Mouse (Mus musculus): ENCODE results near the gene Mpzl1.
"Not testable (repeated sequence)": the region's sequence is repeated elsewhere in the genome, so short reads cannot be mapped to it uniquely, and the experiment has no call there.

Mpzl1 gene

DNA sequence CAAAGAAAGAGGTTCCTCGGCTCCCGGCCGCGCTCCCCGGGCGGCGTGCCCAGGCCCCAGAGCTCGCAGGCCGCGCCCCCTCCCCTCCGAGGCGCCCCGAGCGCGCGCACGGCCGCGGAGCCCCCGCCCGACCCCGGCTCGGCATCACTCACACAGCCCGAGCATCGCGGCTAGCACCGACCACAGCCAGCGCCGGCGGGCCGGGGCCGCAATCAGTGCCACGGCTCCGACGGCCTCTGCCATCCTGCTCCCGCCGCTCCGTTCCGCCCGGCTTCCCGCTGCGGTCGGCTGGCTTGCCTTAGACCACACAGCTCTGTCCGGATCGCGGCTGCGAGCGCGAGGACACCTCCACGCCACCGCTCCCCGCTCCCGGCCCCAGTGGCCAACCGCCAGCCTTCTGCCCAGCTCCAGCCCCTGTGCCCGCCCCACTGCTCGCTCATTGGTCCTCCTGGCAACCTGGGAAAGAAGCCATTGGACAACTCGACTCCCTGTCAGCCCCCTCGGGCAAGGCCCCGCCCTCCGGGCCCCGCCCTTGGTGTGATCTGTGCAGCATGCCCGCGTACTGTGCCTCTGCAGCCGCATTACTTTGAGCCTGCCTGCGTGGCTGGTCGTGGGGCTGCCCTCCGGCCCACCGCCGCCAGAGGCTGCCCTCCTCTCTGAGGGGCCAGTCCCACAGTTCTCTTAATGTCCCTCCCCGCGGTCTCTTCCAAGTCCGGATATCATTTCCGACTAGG is at the start of gene Mpzl1:
Mpzl1 (minus strand) TSS at position 388 of the 734 bp plus-strand sequence.
- DNase-seq (ENCODE audit: low spot score): peak; percentile 98

DNA sequence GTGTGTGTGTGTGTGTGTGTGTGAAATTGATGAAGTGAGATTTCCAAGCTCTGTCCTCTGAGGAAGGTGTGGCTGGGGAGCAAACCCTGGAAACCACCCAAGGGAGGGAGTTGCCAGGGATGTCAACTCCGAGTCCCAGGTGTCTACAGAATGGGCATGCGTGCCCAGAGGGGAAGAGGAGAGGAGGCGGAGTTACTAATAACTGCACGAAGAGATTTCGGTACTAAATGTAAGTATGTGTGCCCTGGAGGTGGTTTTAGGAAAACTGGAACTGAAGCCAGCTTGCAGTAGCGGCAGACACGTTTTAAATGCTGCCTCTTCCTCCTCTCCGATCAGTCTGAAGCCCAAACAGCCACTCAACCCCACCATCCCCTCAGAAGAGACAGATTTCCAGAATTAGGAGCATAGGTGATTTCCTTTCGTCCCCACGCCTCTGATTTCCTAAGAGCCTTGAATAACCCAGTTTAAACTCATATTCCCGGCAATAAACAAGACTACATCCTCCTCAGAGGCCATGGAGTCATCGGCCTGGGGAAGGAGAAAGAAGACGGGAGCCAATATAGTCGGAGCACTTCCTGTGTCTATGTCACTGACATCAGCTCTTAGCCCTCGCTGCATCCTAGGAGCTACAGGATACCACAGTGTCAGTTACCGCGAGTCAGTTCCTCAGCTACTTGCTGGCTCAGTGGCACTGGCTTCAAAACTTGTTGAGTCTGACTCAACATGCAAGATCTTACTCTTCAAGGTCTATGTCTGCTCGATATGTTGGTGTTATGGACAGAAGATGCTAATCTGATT is 47.9 kb upstream of the Mpzl1 start:
- DNase-seq (ENCODE audit: low spot score): no peak

GRCm38 (mm10) chr1:165681045-165681794 is 46.9 kb upstream of the Mpzl1 start:
- no peak for DNase-seq (ENCODE audit: low spot score)

DNA sequence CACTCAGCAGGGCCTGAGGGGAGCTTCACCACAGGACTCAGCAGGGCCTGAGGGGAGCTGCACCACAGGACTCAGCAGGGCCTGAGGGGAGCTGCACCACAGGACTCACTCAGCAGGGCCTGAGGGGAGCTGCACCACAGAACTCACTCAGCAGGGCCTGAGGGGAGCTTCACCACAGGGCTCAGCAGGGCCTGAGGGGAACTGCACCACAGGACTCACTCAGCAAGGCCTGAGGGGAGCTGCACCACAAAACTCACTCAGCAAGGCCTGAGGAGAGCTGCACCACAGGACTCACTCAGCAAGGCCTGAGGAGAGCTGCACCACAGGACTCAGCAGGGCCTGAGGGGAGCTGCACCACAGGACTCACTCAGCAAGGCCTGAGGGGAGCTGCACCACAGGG is 45.7 kb upstream of the Mpzl1 start:
- not testable (repeated sequence) for DNase-seq (ENCODE audit: low spot score)

DNA sequence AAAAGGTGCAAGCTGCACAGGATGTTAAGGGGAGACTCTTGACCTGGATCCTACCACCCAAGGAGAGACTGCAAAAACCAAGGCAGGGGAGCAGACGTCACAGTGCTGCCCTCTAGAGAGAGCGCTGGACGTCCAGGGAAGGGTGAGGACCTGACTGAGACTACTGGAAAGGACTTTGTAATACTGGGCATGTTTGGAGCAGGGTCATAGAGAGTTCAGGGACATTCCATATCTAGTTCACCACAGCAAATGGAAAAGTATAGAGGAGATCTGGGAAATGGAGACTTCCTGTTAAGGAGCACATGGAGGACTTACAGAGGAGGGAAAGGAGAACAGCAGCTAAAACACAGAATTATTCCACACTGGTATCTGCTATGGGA is 45.3 kb upstream of the Mpzl1 start:
- DNase-seq (ENCODE audit: low spot score): no peak

GRCm38 (mm10) chr1:165678861-165679617 is 44.7 kb upstream of the Mpzl1 start:
- no peak for DNase-seq (ENCODE audit: low spot score)

DNA sequence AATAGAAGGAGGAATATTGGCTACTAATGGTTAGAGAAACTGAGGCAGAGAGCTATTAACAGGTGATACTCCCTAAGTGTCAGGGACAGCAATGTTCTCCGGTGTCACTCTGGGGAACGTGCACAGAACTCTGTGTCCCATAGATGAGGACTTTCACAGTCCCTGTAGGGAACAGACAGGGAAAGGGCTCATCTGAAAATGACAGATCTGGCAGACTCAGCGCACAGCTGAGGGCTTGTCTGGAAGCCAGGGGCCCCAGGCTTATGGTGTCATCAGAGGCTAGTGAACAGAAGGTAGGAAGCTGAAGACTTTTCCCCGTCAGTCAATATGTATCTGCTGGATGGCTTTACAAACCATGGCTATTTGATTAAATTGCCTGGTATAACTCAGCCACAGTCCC is 43.2 kb upstream of the Mpzl1 start:
- DNase-seq (ENCODE audit: low spot score): no peak

GRCm38 (mm10) chr1:165676993-165677392 is 42.7 kb upstream of the Mpzl1 start:
- no peak for DNase-seq (ENCODE audit: low spot score)

DNA sequence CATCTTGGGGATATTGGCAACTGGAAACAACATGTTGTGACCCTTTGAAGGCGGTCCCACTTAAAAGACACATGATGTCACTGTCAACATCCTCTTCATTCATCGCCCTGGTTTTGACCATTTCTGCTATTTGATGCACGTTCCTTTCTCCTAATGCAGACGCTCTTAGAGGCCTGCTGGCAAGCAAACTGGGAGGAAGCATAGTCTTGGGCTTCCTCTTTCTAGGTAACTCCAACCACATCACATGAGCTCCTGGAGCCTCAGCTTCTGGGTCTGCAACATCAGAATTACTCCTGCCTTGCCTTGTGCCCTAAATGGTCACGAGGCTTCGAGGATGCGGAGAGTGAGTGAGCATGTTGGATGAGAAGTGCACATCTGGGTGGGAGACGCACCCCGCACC is 40.8 kb upstream of the Mpzl1 start:
- DNase-seq (ENCODE audit: low spot score): no peak

DNA sequence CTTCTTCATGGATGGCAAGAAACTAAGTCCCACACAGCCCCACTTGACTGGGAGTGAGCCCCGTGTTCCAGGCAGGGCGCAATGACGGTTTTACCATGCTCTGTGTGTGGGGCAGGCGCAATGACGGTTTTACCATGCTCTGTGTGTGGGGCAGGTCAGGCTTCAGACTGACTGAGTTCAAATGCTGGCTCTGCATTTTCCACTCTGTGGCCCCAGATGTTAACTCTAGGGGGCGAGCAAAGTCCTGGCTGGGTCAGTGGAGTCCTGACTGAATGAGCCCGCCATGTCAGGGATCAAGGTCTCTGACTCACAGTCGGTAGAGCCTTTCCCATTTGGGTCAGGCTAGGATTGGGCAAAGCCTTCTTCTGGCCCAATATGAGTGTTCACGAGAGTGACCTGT is 38.0 kb upstream of the Mpzl1 start:
- no peak for DNase-seq (ENCODE audit: low spot score)

DNA sequence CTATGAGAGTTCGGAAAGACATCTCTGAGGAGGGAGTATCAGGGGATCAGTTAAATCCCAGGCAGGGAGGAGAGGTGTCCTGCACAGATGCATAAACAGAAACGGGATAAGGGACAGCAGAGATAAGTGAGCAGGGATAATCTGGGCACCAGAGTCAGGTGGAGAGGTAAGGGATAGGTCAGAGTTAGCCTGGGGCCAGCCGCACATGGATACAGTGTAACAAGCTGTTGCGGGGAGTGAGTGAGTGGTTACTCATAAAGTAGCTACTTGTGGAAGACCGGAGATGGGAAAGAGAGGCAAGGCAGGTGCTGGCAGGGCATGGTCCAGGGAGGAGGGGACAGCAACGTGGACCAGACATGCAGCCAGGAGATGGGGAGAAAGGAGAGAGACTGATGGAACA is 35.7 kb upstream of the Mpzl1 start:
- no peak for DNase-seq (ENCODE audit: low spot score)

- DNase-seq (ENCODE audit: low spot score): no peak
These were observed 34.6 kb upstream of the Mpzl1 start for GRCm38 (mm10) chr1:165668904-165669303.

DNA sequence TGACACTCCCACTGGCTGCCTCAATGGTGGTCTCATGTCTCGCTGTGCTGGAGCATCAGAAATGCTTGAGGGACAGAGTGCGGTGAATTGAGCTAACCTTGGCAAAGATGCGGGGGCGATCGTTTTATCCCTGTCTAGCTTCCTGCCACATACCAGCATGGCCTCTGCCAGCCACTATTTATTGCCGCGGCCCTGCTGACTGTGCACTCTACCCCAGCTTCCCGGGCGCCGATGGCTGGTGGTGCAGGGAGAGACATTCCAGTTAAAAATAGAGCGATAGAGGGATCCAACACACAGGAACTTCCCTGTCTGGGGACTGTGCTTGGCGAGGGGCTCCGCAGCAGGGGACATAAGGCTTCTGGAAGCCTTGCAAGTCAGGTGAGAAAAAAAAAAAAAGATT is 33.0 kb upstream of the Mpzl1 start:
- DNase-seq (ENCODE audit: low spot score): no peak

- no peak for DNase-seq (ENCODE audit: low spot score)
These were observed 32.6 kb upstream of the Mpzl1 start for GRCm38 (mm10) chr1:165666944-165667343.

- DNase-seq (ENCODE audit: low spot score): no peak
These were observed 31.4 kb upstream of the Mpzl1 start for GRCm38 (mm10) chr1:165665758-165666157.

GRCm38 (mm10) chr1:165663277-165663676 is 28.9 kb upstream of the Mpzl1 start:
- no peak for DNase-seq (ENCODE audit: low spot score)

DNA sequence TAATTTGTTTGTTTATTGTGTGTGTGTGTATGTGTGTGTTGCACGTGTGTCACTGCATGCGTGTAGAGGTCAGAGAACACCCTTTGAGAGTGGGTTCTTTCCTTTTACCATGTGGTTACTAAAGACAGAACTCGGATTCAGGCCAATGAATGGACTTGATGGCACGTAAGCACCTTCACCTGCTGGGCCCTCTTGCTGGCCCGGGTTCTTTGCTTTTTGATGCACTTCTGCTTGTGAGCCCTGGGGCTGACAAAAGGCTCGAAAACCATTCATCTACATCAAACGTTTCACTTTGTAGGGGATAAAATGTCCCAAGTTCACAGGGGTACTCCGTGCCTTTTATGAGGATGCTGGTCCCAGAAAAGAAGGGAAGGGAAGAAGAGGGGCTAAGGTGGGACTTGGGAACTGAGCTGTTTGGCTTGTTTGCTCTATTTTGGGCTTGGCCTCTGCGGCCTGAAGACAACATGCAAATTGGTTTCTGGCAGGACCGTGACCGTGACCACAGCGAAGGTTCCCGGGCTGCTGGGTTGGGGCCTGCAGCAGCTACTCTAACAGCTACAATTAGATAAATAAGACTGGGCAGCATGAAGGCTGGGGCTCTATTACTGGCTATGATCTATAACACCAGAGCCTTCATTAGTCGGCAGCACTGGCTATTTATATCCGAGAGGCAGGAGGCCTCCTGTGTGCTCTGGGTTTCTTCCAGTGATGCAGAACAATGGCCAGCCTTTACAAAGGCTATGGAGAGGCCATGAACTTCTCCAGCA is 28.3 kb upstream of the Mpzl1 start:
- DNase-seq (ENCODE audit: low spot score): no peak

- no peak for DNase-seq (ENCODE audit: low spot score)
These were observed 27.4 kb upstream of the Mpzl1 start for GRCm38 (mm10) chr1:165661725-165662124.

DNA sequence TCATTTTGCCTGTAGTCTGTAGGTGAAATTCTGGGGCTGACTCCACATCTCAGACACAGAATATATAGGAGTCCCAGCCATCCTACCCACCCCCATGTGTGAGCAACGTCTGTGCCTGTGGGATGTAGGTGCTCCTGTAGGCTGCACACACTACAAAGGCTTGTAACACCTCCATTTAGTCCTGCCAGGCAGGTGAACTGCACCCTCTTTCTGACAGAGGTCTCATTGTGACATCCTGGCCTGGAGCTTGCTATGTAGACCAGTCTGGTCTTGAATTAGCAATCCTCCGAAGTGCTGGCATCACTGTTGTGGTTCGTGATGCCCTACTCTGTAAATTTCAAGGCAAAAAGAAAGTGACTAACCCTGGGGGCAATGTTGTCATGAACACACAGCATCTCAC is 26.9 kb upstream of the Mpzl1 start:
- no peak for DNase-seq (ENCODE audit: low spot score)

DNA sequence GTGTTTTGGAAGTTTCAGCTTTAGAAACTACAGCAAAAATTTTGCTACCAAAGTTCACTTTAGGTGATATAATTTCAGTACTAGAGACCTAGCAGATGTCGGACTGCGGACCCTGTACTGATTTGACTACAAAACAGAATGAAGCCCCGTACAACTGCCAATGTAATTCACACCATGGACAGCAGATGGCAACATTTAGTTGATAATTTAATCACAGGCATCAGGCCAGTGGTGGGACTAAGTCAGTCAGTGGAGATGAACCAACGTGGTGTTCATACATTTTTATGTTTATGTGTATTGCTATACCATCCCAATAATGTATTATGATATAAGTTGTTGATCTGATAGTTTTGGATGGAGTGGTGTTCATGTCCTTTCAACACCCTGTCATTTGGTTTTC is 26.4 kb upstream of the Mpzl1 start:
- no peak for DNase-seq (ENCODE audit: low spot score)

DNA sequence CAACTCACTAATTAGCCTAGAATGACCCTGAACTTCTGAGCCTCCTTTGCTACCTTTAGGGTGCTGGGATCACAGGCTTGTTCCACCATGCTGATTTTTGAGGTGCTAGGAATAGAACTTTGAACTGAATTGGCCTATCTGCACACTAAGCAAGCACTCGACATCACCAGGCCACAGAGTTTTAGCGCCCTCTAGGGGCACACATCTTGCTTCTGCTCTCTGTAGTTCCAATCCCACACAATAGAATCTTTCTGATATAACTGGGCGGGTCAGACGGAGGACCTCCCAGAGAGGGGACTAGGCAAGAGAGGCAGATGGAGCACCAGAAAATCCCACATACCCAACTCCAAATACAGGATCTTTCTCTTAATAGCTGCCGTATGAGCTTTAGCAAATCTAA is 24.3 kb upstream of the Mpzl1 start:
- DNase-seq (ENCODE audit: low spot score): peak; percentile 37
